21 mouse cellular contexts compared by ENCODE assay signal in genomic region chrX:130403214-130403613, GRCm38 (mm10).
DNase-seq lines count a peak whose midpoint lies in the region; ATAC-seq and TF ChIP-seq lines count a peak whose summit lies in the region.
"Had no signal": no experiment of that assay in that cellular context is flagged by ENCODE, and none has a peak within 500 bp of the region (broad histone marks: within the 10 kb centered on the region; RNA-seq: fewer than 3 reads in every experiment).

No protein-coding gene starts in this region.

- no peaks in the 10 kb centered on the region for H3K36me3 ChIP-seq in lung, embryonic 14.5 days (ENCODE audit: insufficient read depth)
- no peaks in the 10 kb centered on the region for H3K36me3 ChIP-seq in hindbrain, embryonic 13.5 days
- H3K36me3 ChIP-seq: hindbrain, embryonic 10.5 days; liver, embryonic 13.5 days; midbrain, embryonic 12.5 days; neural tube, embryonic 12.5 days had no signal

- no peak for ATAC-seq in lung, embryonic 14.5 days (ENCODE audit: insufficient read depth)
- ATAC-seq in hindbrain, embryonic 13.5 days (ENCODE audit: low FRiP score): no peak
- ATAC-seq: activated CD4-positive, CD25-positive, alpha-beta regulatory T cell, adult 4 months had no signal

- H3K9ac ChIP-seq in lung, embryonic 14.5 days: no peak overlapping the region
- H3K9ac ChIP-seq in hindbrain, embryonic 13.5 days: no peak overlapping the region
- H3K9ac ChIP-seq: liver, embryonic 13.5 days; midbrain, embryonic 12.5 days; neural tube, embryonic 12.5 days had no signal

- no peak overlapping the region for H3K4me2 ChIP-seq in lung, embryonic 14.5 days
- no peak overlapping the region for H3K4me2 ChIP-seq in hindbrain, embryonic 13.5 days
- H3K4me2 ChIP-seq: liver, embryonic 13.5 days; midbrain, embryonic 12.5 days; neural tube, embryonic 12.5 days had no signal

- no peak overlapping the region for H3K4me3 ChIP-seq in lung, embryonic 14.5 days (ENCODE audit: low read depth, low read length)
- no peak overlapping the region for H3K4me3 ChIP-seq in hindbrain, embryonic 13.5 days
- H3K4me3 ChIP-seq: erythroblast, embryonic 14.5 days; hindbrain, embryonic 10.5 days; layer of hippocampus, adult 2 months; liver, embryonic 13.5 days; midbrain, embryonic 12.5 days; neural tube, embryonic 12.5 days had no signal

- intact Hi-C loops in heart, postnatal 36 days (cut with DNase I): no loop called here

- TF ChIP-seq CTCF in lung, embryonic 14.5 days (IDR thresholded peaks at IDR 0.05; ENCODE audit: low read depth): no peak

- no peaks in the 10 kb centered on the region for H3K27me3 ChIP-seq in lung, embryonic 14.5 days (ENCODE audit: insufficient read depth, low read length)
- no peaks in the 10 kb centered on the region for H3K27me3 ChIP-seq in hindbrain, embryonic 13.5 days
- H3K27me3 ChIP-seq: liver, embryonic 13.5 days; midbrain, embryonic 12.5 days; neural tube, embryonic 12.5 days had no signal

- no peaks in the 10 kb centered on the region for H3K4me1 ChIP-seq in lung, embryonic 14.5 days (ENCODE audit: insufficient read depth)
- no peaks in the 10 kb centered on the region for H3K4me1 ChIP-seq in hindbrain, embryonic 13.5 days (replicated peaks)
- H3K4me1 ChIP-seq: hindbrain, embryonic 10.5 days; liver, embryonic 13.5 days; midbrain, embryonic 12.5 days; neural tube, embryonic 12.5 days had no signal

- H3K27ac ChIP-seq in lung, embryonic 14.5 days (ENCODE audit: low read depth): no peak overlapping the region
- no peak overlapping the region for H3K27ac ChIP-seq in hindbrain, embryonic 13.5 days
- H3K27ac ChIP-seq: hindbrain, embryonic 10.5 days; layer of hippocampus, adult 2 months; liver, embryonic 13.5 days; midbrain, embryonic 12.5 days; neural tube, embryonic 12.5 days; stomach, postnatal 0 days had no signal

- DNase-seq in heart, adult 8-10 months (ENCODE audit: low spot score): peak; percentile 9
- no peak for DNase-seq in heart, postnatal 36 days
- peak; percentile 24 for DNase-seq in lung, embryonic 14.5 days
- no peak for DNase-seq in lung, postnatal 14 days
- DNase-seq in cerebellum, adult 11-12 months: peak; percentile 30
- peak; percentile 12 to 16 for DNase-seq in cerebellum, postnatal 25 days
- no peak for DNase-seq in ovary, postnatal 10 days (ENCODE audit: low spot score)
- DNase-seq: embryo, embryonic 11 days; gastrocnemius, postnatal 36 days; kidney, adult 18-20 months; liver, embryonic 13.5 days; retina, postnatal 1 day; thymus, postnatal 36 days had no signal

- 40% methylated on average over 3 of the region's 3 CpGs for WGBS in lung, embryonic 14.5 days
- WGBS in hindbrain, embryonic 13.5 days: 47% methylated on average over 3 of the region's 3 CpGs

- no peaks in the 10 kb centered on the region for H3K9me3 ChIP-seq in lung, embryonic 14.5 days (ENCODE audit: low read depth, low read length)
- no peaks in the 10 kb centered on the region for H3K9me3 ChIP-seq in hindbrain, embryonic 13.5 days
- H3K9me3 ChIP-seq: hindbrain, embryonic 10.5 days; liver, embryonic 13.5 days; midbrain, embryonic 12.5 days; neural tube, embryonic 12.5 days had no signal

Comparison
In these comparisons a context has a peak if more than half of its experiments do, and no peak if none do; other contexts are left out.
1. DNase-seq: peak in heart, adult 8-10 months (single experiment), lung, embryonic 14.5 days (single experiment), cerebellum, adult 11-12 months (single experiment) and cerebellum, postnatal 25 days (2 of 2); none in heart, postnatal 36 days (0 of 2), lung, postnatal 14 days (single experiment) and ovary, postnatal 10 days (single experiment).